ENCODE assay signal across 8 mouse cellular contexts in the genomic region with DNA sequence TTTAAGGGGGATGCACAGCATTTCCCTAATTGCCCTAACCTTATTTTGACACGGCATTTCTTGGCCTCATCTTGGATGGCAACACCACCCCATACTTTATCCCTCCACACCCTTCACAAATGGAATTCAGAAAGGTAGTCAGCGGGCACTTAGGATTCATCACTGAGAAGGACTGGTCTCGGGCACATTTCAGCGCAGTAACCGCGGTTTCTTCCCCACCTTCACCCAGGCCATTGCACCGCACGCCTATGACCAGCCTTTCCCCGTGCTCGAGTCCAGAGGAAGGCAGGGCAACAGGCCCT. TPM values are rescaled to one million over a fixed set of nuclear protein-coding genes. Genes with fewer than 3 reads are reported as not detected.
A peak's percentile ranks its signal among the peaks of the same experiment; 100 is the strongest.
DNase-seq lines count a peak whose midpoint lies in the region; ATAC-seq and TF ChIP-seq lines count a peak whose summit lies in the region.

No protein-coding gene starts in this region.

- in situ Hi-C loops in ES-E14 (cut with MboI; ENCODE audit: low sequenced_read_pairs in 2 of 2, unreplicated experiment in 2 of 2): no loop called here

- H3K4me1 ChIP-seq in heart, embryonic 12.5 days (replicated peaks): peaks cover 62% of the 10 kb centered on the region
- peaks cover 5 to 26% of the 10 kb centered on the region in 2 experiments for H3K4me1 ChIP-seq in ES-E14 (ENCODE audit: control insufficient read depth in 2 of 2, insufficient read depth in 2 of 2, low read length in 2 of 2, poor library complexity in 1 of 2)
- 0 out of 2 replicates have a peak, but pooled peaks cover 7% of the 10 kb centered on the region for H3K4me1 ChIP-seq in forebrain, postnatal 0 days (ENCODE audit: insufficient read depth)

- no peaks in the 10 kb centered on the region for H3K9me3 ChIP-seq in heart, embryonic 12.5 days (replicated peaks)
- H3K9me3 ChIP-seq in ES-E14 (ENCODE audit: control insufficient read depth, insufficient read depth, low read depth, low read length): no peaks in the 10 kb centered on the region
- no peaks in the 10 kb centered on the region for H3K9me3 ChIP-seq in forebrain, postnatal 0 days (ENCODE audit: low read length)

- peaks cover 3% of the 10 kb centered on the region; the same call in 1 of the 2 replicates for H3K36me3 ChIP-seq in heart, embryonic 12.5 days
- no peaks in the 10 kb centered on the region for H3K36me3 ChIP-seq in ES-E14 (ENCODE audit: control insufficient read depth, insufficient read depth, low read length, poor library complexity, severe bottlenecking)
- H3K36me3 ChIP-seq in forebrain, postnatal 0 days (ENCODE audit: insufficient read depth): no peaks in the 10 kb centered on the region
- H3K36me3 ChIP-seq in macrophage (ENCODE audit: inconsistent target): no peaks in the 10 kb centered on the region

- no peak overlapping the region for H3K27ac ChIP-seq in heart, embryonic 12.5 days (ENCODE audit: poor library complexity, severe bottlenecking)
- H3K27ac ChIP-seq in ES-E14 (ENCODE audit: insufficient read depth, low read depth, low read length, poor library complexity, severe bottlenecking) (no peak overlapping the region), macrophage (peak overlapping the region; percentile 75)
- H3K27ac ChIP-seq in forebrain, postnatal 0 days (ENCODE audit: low read depth, low read length): 0 out of 2 replicates have a peak overlapping the region, but pooled peaks have one; percentile 90

- no peaks in the 10 kb centered on the region for H3K27me3 ChIP-seq in heart, embryonic 12.5 days (replicated peaks)
- H3K27me3 ChIP-seq in forebrain, postnatal 0 days (ENCODE audit: insufficient read depth, low read length): no peaks in the 10 kb centered on the region

- no peak for DNase-seq in heart, postnatal 36 days
- DNase-seq in ES-E14 (ENCODE audit: low read depth, low spot score): no peak
- DNase-seq in forebrain, postnatal 0 days: no peak
- DNase-seq in spleen, postnatal 36 days (ENCODE audit: low spot score in 2 of 2): no peak
- DNase-seq in urinary bladder, postnatal 25 days (ENCODE audit: low spot score): no peak
- DNase-seq in testis, postnatal 14 days (ENCODE audit: low spot score): no peak

- H3K9ac ChIP-seq in heart, embryonic 12.5 days: peak overlapping the region; percentile 94
- peak overlapping the region; percentile 87 for H3K9ac ChIP-seq in ES-E14 (ENCODE audit: insufficient read depth, low read depth, low read length, poor library complexity, severe bottlenecking)
- H3K9ac ChIP-seq in forebrain, postnatal 0 days: peak overlapping the region; percentile 81

- H3K4me3 ChIP-seq in heart, embryonic 12.5 days: peak overlapping the region; percentile 83
- H3K4me3 ChIP-seq in ES-E14 (ENCODE audit: insufficient read depth in 1 of 2, low read depth in 1 of 2, low read length in 2 of 2, poor library complexity in 1 of 2, severe bottlenecking in 1 of 2) (peak overlapping the region; percentile 74 to 84), macrophage (ENCODE audit: inconsistent target) (peak overlapping the region; percentile 95)
- peak overlapping the region; percentile 84 for H3K4me3 ChIP-seq in forebrain, postnatal 0 days (ENCODE audit: low read depth, low read length)

- no peak for ATAC-seq in heart, embryonic 12.5 days (ENCODE audit: insufficient number of reproducible peaks, low FRiP score)
- no peak for ATAC-seq in forebrain, postnatal 0 days

- intact Hi-C loops in heart, postnatal 36 days (cut with DNase I): loop anchor here (5.0 kb wide), 1 partner anchor 53 kb away; no protein-coding TSS in a partner anchor

- peaks cover 67% of the 10 kb centered on the region for H3K79me2 ChIP-seq in macrophage (ENCODE audit: inconsistent target)

- 11% methylated on average over 10 of the region's 10 CpGs for WGBS in heart, embryonic 12.5 days
- WGBS in forebrain, postnatal 0 days: 4% methylated on average over 10 of the region's 10 CpGs
- WGBS in macrophage (ENCODE audit: missing documents): 4% methylated on average over 10 of the region's 10 CpGs

- peak overlapping the region; percentile 94 for H3K4me2 ChIP-seq in heart, embryonic 12.5 days
- peak overlapping the region; percentile 87 for H3K4me2 ChIP-seq in forebrain, postnatal 0 days (ENCODE audit: low read depth)

- no peak for TF ChIP-seq CTCF in forebrain, postnatal 0 days (IDR thresholded peaks at IDR 0.05; ENCODE audit: low read depth)

TF ChIP-seq in ES-E14, 5 proteins besides CTCF, POLR2A, EP300 and RAD21:
- no peak for TF ChIP-seq HCFC1 (IDR thresholded peaks at IDR 0.05; ENCODE audit: borderline replicate concordance, insufficient read depth, low read length)
- no peak for TF ChIP-seq ZC3H11A (IDR thresholded peaks at IDR 0.05; ENCODE audit: borderline replicate concordance, low read depth, low read length)

RNA-seq across cellular contexts. Expression of a gene that starts 1.1 kb away (rescaled TPM):
- 21.4 and 23.8 TPM in 2 replicates for polyA plus RNA-seq in heart, embryonic 12.5 days (2016; fragmentation: Nextera tagmentation; extraction: Ambion mirVana)
- total RNA-seq in heart, postnatal 36 days (2021): 10 to 100 TPM; 51.7 to 57.9 TPM
- total RNA-seq in ES-E14 (2012; rRNA removed): 15.1 and 16.5 TPM in 2 replicates
- total RNA-seq in forebrain, postnatal 0 days (2014; rRNA removed): 9.2 and 13.3 TPM in 2 replicates
- 9.8 and 20.1 TPM in 2 replicates for polyA plus RNA-seq in forebrain, postnatal 0 days (2015; fragmentation: Nextera tagmentation; extraction: Ambion mirVana)
- 100 to 1,000 TPM; 230 to 652 (median 349) TPM for total RNA-seq in macrophage (2018; cell fraction: chromatin; rRNA removed)
- 10 to 100 TPM; 45.7 to 98.1 (median 65.6) TPM for total RNA-seq in macrophage (2018; cell fraction: cytosol; rRNA removed)
- total RNA-seq in macrophage (2018; cell fraction: nucleus; rRNA removed): 100 to 1,000 TPM; 117 to 400 (median 216) TPM
- polyA plus RNA-seq in macrophage (2018): 77.2 to 118 TPM (median 110 TPM) in 3 replicates

RNA-seq across cellular contexts. Expression of a gene that starts 11.4 kb away (rescaled TPM):
- polyA plus RNA-seq in heart, embryonic 12.5 days (2016; fragmentation: Nextera tagmentation; extraction: Ambion mirVana): 37.4 and 40.4 TPM in 2 replicates
- 10 to 100 TPM; 30.3 to 38.7 TPM for total RNA-seq in heart, postnatal 36 days (2021)
- 111 and 156 TPM in 2 replicates for total RNA-seq in ES-E14 (2012; rRNA removed)
- 40.8 and 47.6 TPM in 2 replicates for total RNA-seq in forebrain, postnatal 0 days (2014; rRNA removed)
- 20.3 and 24.0 TPM in 2 replicates for polyA plus RNA-seq in forebrain, postnatal 0 days (2015; fragmentation: Nextera tagmentation; extraction: Ambion mirVana)
- 100 to 1,000 TPM; 139 to 319 (median 251) TPM for total RNA-seq in macrophage (2018; cell fraction: chromatin; rRNA removed)
- total RNA-seq in macrophage (2018; cell fraction: cytosol; rRNA removed): 10 to 100 TPM; 30.7 to 54.7 (median 44.4) TPM
- total RNA-seq in macrophage (2018; cell fraction: nucleus; rRNA removed): 100 to 1,000 TPM in 15 of 26 experiments, 10 to 100 TPM in 11; 80.4 to 185 (median 108) TPM
- polyA plus RNA-seq in macrophage (2018): 44.0 to 60.9 TPM (median 45.0 TPM) in 3 replicates

Comparison
In these comparisons a context has a peak if more than half of its experiments do, and no peak if none do; other contexts are left out.
1. H3K27ac ChIP-seq: peak in forebrain, postnatal 0 days (single experiment) and macrophage (single experiment); none in heart, embryonic 12.5 days (single experiment) and ES-E14 (single experiment).
2. Peak in every context shown above with its lines, with median percentiles within 50 percentile points of each other: H3K4me3 ChIP-seq and H3K9ac ChIP-seq.